Mouse (Mus musculus) B cell, adult (primary cell): ENCODE measurements around the gene Fgl2. TPM values are rescaled to one million over a fixed set of nuclear protein-coding genes. Genes with fewer than 3 reads are reported as not detected.

Experiments used
- total RNA-seq: library from RNA; stranded (reverse); gene quantifications from 4 replicates; pipeline ENCODE4 v1.2.4, GENCODE M21; 2023; ENCODE audit not compliant: inconsistent age

Fgl2 gene
- 0.51 to 1.1 TPM (median 0.66 TPM) in 4 replicates for total RNA-seq

GRCm38 (mm10) chr5:21372493-21373179 is at the start of gene Fgl2:
Fgl2 (plus strand) TSS chr5:21372642.

DNA sequence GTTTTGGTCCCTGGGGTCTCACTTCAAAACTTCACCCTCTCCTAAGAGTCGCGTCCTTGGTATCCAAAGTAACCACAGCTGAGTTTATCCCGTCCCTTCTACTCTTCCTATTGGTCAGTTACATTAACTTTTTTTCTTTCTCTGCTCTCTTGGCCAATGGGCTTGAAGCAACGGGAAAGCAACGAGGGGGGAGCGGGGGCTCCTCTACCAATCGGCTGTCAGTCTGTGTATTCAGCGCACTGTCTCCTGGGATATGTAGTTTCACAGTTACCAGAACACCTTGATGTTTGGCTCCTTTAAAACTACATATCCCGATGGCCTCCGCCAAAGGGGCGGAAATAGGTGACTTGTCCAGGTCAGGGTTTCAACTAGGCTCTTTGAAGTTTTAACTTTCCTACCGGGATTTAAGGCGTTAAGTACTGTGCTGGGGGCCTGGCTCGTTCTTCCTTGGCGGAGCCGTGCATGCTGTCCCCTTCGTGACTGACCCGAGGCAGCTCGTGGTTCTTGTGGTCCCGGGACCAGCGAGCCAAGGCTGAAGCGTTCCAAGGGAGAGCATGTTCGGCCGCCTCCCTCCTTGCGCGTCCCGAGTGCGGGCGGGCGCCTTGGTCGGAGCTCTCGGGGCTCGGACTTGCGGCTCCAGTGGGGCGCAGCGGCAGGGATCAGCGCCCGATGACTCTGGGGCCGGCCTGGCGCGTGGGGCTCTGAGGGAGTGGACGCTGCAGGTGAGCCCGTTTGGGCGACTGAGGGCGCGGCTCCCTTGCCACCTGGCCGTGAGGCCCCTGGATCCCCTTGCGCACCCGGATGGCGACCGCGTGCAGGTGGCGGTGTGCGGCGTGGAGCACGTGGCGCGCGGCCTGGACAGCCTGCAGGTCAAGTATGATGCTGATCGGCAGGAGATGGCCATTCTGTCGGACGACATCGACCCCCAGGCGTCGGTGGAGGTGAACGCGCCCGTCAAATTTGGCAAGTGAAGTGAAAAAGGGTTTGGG is 52.5 kb downstream of the Fgl2 start, which contains the start of the genes Ccdc146 and Fam185a:
TSS of gene Ccdc146 (minus strand) at position 64 of the 989 bp plus-strand sequence.
TSS of gene Fam185a (plus strand) at position 345 of the 989 bp plus-strand sequence.

Other genes starting within 250 kb of the Fgl2 start
- gene Gsap, start 186.4 kb upstream of the Fgl2 start, total RNA-seq = 15.3 to 19.7 TPM (median 17.6 TPM) in 4 replicates
- gene Ccdc146, start 52.0 kb downstream of the Fgl2 start, total RNA-seq = not detected in 4 replicates
- gene Fam185a, start 52.3 kb downstream of the Fgl2 start, total RNA-seq = 6.5 to 7.8 TPM (median 7.4 TPM) in 4 replicates
- not detected in 4 replicates for gene Lrrc17, start 170.9 kb downstream of the Fgl2 start, total RNA-seq